Mouse (Mus musculus): ENCODE results near the gene Cryzl1. TPM values are rescaled to one million over a fixed set of nuclear protein-coding genes. Genes with fewer than 3 reads are reported as not detected.

Gene Cryzl1
- polyA plus RNA-seq, 1 experiment from 2014 or later: 70.3 TPM

DNA sequence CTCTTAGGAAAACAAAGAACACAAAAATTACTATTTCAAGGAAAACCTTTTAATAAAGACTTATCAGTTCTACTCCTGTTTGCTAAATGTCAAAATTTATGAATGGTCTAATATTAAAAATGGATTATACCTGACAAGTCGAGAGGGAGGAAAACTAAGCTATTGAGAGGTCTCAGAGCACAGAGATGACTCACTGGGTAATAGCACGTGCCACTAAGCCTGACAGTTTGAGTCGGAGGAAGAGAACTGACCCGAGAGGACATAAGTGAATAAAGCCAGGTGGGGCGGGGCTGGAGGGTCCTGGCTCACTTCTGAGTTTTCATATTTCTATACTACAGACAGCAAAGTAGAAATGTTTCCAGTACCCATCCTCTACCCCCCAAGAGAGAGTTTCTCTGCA is 42.4 kb downstream of the Cryzl1 start:
- no peak for ATAC-seq (ENCODE audit: insufficient number of reproducible peaks, insufficient read depth, low FRiP score, low TSS enrichment, low read depth)
- Histone ChIP-seq H3K27me3 (no peaks in the 10 kb centered on the region), H3K4me3 (replicated peaks) (no peak overlapping the region), H3K9ac (replicated peaks) (no peak overlapping the region), H3K4me1 (replicated peaks) (peaks cover 19% of the 10 kb centered on the region), H3K27ac (no peak overlapping the region), H3K9me3 (no peaks in the 10 kb centered on the region), H3K4me2 (no peak overlapping the region), H3K36me3 (peaks cover 49% of the 10 kb centered on the region)
- WGBS: 82% methylated on average over 5 of the region's 5 CpGs

DNA sequence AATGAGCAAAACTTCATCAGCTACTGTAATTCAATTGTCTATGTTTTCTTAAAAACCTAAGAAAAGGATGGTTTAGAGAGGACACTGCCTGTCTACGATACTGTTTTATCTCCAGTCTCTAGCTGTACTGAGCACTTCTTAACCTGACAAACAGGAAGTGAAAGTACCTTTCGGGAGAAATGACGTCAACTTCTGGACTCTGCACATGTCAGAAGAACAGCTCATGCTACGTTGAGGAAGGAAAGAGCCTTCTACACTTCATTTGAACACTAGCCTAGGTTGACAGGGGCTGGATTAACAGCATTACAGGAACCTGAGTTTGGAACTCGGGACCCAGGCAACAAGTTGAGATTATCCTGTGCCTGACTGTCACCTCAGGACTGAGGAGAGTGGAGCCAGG is 43.2 kb downstream of the Cryzl1 start:
- H3K9ac ChIP-seq (replicated peaks): no peak overlapping the region
- peaks cover 19% of the 10 kb centered on the region for H3K4me1 ChIP-seq (replicated peaks)
- H3K27ac ChIP-seq: no peak overlapping the region
- ATAC-seq (ENCODE audit: insufficient number of reproducible peaks, insufficient read depth, low FRiP score, low TSS enrichment, low read depth): no peak
- peaks cover 53% of the 10 kb centered on the region for H3K36me3 ChIP-seq
- no peak overlapping the region for H3K4me2 ChIP-seq
- H3K9me3 ChIP-seq: no peaks in the 10 kb centered on the region
- H3K4me3 ChIP-seq (replicated peaks): no peak overlapping the region
- H3K27me3 ChIP-seq: no peaks in the 10 kb centered on the region
- WGBS: 90% methylated on average over 5 of the region's 5 CpGs

DNA sequence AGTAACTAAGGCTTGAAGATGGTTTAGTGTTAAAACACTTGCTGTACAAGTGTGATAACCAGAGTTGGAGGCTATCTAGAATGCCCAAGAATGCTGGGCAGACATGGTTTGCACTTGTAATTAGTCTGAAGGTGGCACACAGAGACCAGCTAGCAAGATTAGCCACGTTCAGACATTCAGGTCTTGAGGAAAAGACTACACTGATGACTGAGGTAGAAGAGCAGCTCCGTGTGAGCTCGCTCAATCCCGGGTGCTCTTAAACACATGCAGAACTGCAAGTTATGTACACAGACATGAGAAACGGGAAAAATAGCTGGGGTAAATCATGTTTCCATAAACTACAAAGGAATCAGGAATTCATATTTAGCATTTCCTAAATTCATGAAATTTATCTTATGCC is 48.1 kb downstream of the Cryzl1 start:
- H3K9ac ChIP-seq (replicated peaks): no peak overlapping the region
- H3K4me1 ChIP-seq (replicated peaks): no peaks in the 10 kb centered on the region
- H3K27me3 ChIP-seq: no peaks in the 10 kb centered on the region
- no peak for ATAC-seq (ENCODE audit: insufficient number of reproducible peaks, insufficient read depth, low FRiP score, low TSS enrichment, low read depth)
- no peaks in the 10 kb centered on the region for H3K9me3 ChIP-seq
- 87% methylated on average over 5 of the region's 5 CpGs for WGBS
- H3K4me2 ChIP-seq: no peak overlapping the region
- H3K36me3 ChIP-seq: peaks cover 92% of the 10 kb centered on the region
- no peak overlapping the region for H3K4me3 ChIP-seq (replicated peaks)
- no peak overlapping the region for H3K27ac ChIP-seq

DNA sequence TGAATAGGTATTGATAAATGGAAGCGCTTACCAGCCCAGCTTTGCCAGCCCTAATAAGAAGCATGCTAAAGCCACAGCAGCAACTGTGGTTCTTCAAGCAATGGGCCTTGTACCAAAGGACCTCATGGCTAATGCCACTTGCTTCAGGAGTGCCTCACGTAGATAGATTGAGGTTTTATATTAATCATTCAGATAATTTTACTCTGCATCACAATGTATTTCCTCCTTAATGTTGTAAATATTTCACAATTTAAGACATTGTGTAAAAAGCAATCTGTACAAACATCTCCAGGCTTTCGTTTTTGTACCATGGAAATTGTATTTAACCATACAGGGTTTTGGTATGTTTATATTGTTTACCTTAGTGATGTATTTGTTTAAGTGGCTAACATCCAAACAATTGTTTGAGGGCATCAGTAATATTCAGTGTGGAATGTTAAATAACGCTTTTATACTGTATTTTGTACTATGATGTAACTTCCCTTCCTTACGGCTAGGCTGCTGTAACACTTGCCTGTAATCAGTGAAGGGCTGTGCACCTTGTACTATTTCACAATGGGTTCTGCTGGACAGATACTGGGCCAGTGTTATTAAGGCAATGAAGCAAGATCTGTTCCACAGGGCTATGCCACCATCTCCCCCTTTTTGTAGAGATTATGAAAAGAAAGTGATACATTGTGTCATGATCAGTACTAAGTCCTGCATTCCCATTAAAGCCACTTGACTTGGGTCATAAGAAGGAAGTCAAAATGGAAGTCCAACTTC is 50.4 kb downstream of the Cryzl1 start:
- Histone ChIP-seq H3K36me3 (peaks cover 90% of the 10 kb centered on the region), H3K4me1 (replicated peaks) (no peaks in the 10 kb centered on the region), H3K27ac (no peak overlapping the region), H3K9ac (replicated peaks) (no peak overlapping the region), H3K4me3 (replicated peaks) (no peak overlapping the region), H3K27me3 (no peaks in the 10 kb centered on the region), H3K4me2 (no peak overlapping the region), H3K9me3 (no peaks in the 10 kb centered on the region)
- ATAC-seq (ENCODE audit: insufficient number of reproducible peaks, insufficient read depth, low FRiP score, low TSS enrichment, low read depth): no peak
- 90% methylated on average over 5 of the region's 5 CpGs for WGBS

DNA sequence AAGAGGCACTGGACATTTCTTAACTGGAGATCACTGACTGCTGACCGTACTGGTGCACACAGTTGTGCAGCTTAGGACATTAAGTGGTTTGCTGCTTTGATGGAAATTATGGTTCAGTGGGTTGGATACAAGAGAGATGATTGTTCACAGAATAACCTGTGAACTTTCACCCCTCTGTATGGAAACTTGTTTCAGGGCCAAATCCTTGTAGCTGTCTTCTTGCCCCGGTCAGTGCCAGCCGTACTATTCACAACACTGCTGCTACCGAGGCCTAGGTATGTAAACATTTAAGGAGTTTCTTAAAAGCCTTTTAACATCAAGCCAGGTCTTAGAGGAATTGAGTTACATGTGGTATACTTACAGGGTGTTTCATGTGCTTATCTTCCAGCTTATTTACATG is 54.3 kb downstream of the Cryzl1 start:
- H3K4me1 ChIP-seq (replicated peaks): no peaks in the 10 kb centered on the region
- H3K4me2 ChIP-seq: no peak overlapping the region
- H3K36me3 ChIP-seq: peaks cover 93% of the 10 kb centered on the region
- H3K27ac ChIP-seq: no peak overlapping the region
- ATAC-seq (ENCODE audit: insufficient number of reproducible peaks, insufficient read depth, low FRiP score, low TSS enrichment, low read depth): no peak
- WGBS: 90% methylated on average over 4 of the region's 4 CpGs
- no peaks in the 10 kb centered on the region for H3K9me3 ChIP-seq
- H3K4me3 ChIP-seq (replicated peaks): no peak overlapping the region
- no peak overlapping the region for H3K9ac ChIP-seq (replicated peaks)
- no peaks in the 10 kb centered on the region for H3K27me3 ChIP-seq

DNA sequence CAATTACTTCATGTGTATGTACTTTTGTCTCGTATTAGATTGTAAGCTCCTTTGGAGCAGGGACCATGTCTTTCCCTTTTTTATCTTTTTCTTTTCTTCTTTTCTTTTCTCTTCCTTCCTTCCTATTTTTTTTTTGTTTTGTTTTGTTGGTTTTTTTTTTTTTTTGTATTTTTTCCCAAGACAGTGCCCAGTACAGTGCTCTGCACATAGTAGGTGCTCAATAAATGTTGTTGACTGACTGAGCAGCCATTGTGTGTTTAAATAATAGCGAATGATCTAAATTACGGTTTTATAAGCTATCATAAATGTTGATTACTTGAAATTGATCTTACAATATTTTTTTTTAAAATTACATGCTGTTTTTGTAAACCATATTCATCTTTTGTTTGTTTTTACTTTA is 65.0 kb downstream of the Cryzl1 start:
- no peak for ATAC-seq (ENCODE audit: insufficient number of reproducible peaks, insufficient read depth, low FRiP score, low TSS enrichment, low read depth)
- no peaks in the 10 kb centered on the region for H3K4me1 ChIP-seq (replicated peaks)
- WGBS: 95% methylated on average over 3 of the region's 3 CpGs
- peaks cover 92% of the 10 kb centered on the region for H3K36me3 ChIP-seq
- no peak overlapping the region for H3K9ac ChIP-seq (replicated peaks)
- H3K4me2 ChIP-seq: no peak overlapping the region
- 0 out of 2 replicates have a peak, but pooled peaks cover 3% of the 10 kb centered on the region for H3K9me3 ChIP-seq
- no peaks in the 10 kb centered on the region for H3K27me3 ChIP-seq
- H3K27ac ChIP-seq: no peak overlapping the region
- no peak overlapping the region for H3K4me3 ChIP-seq (replicated peaks)

DNA sequence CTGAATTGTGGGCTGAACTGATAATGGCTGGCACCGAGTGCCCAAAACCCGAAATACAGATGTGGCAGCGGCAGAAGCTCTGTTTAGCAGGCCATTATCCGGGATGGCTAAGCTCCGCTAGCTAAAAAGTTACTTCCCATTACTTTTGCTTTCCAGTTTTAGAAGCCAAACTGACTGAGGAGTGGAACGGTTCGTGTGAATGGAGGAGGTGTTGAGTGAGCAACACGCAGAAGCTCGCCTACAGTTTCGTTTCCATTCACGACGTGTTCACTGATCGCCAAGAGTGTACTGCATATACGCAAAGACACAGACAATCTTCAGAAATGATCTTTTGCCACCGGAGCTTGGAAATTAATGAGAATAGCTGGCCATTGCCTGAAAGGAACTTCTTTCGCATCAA is 66.4 kb downstream of the Cryzl1 start:
- Histone ChIP-seq H3K4me2 (no peak overlapping the region), H3K9ac (replicated peaks) (no peak overlapping the region), H3K27ac (no peak overlapping the region), H3K4me1 (replicated peaks) (no peaks in the 10 kb centered on the region), H3K27me3 (no peaks in the 10 kb centered on the region), H3K36me3 (peaks cover 96% of the 10 kb centered on the region), H3K4me3 (replicated peaks) (no peak overlapping the region), H3K9me3 (0 out of 2 replicates have a peak, but pooled peaks cover 3% of the 10 kb centered on the region)
- 97% methylated on average over 16 of the region's 16 CpGs for WGBS
- no peak for ATAC-seq (ENCODE audit: insufficient number of reproducible peaks, insufficient read depth, low FRiP score, low TSS enrichment, low read depth)

DNA sequence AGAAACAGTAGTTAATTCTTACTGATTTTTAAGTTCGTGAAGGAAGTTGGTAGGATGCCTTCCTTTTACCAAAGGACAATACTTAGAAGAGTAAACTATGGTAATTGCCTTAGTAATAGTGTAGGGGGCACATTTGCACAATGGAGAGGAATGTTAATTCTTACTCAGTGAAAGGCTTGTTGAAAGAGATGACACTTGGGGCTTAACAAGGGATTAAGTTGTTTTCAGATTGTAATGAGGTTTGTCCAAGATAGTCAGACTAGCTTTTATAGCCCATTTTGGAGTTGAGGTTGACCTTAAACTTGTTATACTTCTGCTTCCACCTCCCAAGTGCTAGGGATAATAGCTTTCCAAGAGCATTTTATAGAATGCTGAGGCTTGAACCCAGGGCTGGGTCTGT is 67.4 kb downstream of the Cryzl1 start:
- Histone ChIP-seq H3K4me3 (replicated peaks) (no peak overlapping the region), H3K36me3 (peaks cover 96% of the 10 kb centered on the region), H3K9me3 (0 out of 2 replicates have a peak, but pooled peaks cover 3% of the 10 kb centered on the region), H3K9ac (replicated peaks) (no peak overlapping the region), H3K27ac (no peak overlapping the region), H3K4me1 (replicated peaks) (no peaks in the 10 kb centered on the region), H3K4me2 (no peak overlapping the region), H3K27me3 (no peaks in the 10 kb centered on the region)
- 79% methylated on average over 1 of the region's 1 CpGs for WGBS
- no peak for ATAC-seq (ENCODE audit: insufficient number of reproducible peaks, insufficient read depth, low FRiP score, low TSS enrichment, low read depth)

DNA sequence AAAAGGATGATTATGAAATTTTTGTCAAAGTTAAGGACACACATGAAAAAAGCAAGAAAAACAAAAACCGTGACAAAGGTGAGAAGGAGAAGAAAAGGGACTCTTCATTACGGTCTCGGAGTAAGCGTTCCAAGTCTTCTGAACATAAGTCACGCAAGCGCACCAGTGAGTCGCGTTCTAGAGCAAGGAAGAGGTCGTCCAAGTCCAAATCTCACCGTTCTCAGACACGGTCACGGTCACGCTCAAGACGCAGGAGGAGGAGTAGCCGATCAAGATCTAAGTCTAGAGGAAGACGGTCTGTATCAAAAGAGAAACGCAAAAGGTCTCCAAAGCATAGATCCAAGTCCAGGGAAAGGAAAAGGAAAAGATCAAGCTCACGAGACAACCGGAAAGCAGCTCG is 69.0 kb downstream of the Cryzl1 start:
- Histone ChIP-seq H3K4me1 (replicated peaks) (no peaks in the 10 kb centered on the region), H3K27ac (no peak overlapping the region), H3K4me2 (no peak overlapping the region), H3K4me3 (replicated peaks) (no peak overlapping the region), H3K9me3 (0 out of 2 replicates have a peak, but pooled peaks cover 3% of the 10 kb centered on the region), H3K9ac (replicated peaks) (no peak overlapping the region), H3K27me3 (no peaks in the 10 kb centered on the region), H3K36me3 (peaks cover 96% of the 10 kb centered on the region)
- no peak for ATAC-seq (ENCODE audit: insufficient number of reproducible peaks, insufficient read depth, low FRiP score, low TSS enrichment, low read depth)
- 96% methylated on average over 20 of the region's 20 CpGs for WGBS

DNA sequence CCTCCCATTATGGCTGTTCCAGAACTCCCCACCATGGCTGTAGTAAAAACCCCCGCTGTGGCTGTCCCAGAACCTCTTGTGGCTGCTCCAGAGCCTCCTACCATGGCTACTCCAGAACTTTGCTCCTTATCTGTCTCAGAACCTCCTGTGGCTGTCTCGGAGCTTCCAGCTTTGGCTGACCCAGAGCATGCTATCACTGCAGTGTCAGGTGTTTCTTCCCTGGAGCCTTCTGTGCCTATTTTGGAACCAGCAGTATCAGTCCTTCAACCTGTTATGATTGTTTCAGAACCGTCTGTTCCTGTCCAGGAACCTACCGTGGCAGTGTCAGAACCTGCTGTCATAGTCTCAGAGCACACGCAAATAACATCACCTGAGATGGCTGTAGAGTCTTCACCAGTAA is 70.3 kb downstream of the Cryzl1 start:
- Histone ChIP-seq H3K4me2 (no peak overlapping the region), H3K36me3 (peaks cover 96% of the 10 kb centered on the region), H3K27ac (no peak overlapping the region), H3K4me1 (replicated peaks) (no peaks in the 10 kb centered on the region), H3K27me3 (no peaks in the 10 kb centered on the region), H3K4me3 (replicated peaks) (no peak overlapping the region), H3K9me3 (0 out of 2 replicates have a peak, but pooled peaks cover 3% of the 10 kb centered on the region), H3K9ac (replicated peaks) (no peak overlapping the region)
- 97% methylated on average over 5 of the region's 5 CpGs for WGBS
- no peak for ATAC-seq (ENCODE audit: insufficient number of reproducible peaks, insufficient read depth, low FRiP score, low TSS enrichment, low read depth)

DNA sequence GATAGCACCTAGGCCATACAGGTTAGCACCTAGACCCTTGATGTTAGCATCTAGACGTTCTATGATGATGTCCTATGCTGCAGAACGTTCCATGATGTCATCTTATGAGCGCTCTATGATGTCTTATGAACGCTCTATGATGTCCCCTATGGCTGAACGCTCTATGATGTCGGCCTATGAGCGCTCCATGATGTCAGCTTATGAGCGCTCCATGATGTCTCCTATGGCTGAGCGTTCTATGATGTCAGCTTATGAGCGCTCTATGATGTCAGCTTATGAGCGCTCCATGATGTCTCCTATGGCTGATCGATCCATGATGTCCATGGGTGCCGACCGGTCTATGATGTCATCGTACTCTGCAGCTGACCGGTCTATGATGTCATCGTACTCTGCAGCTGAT is 71.5 kb downstream of the Cryzl1 start:
- 0 out of 2 replicates have a peak, but pooled peaks cover 3% of the 10 kb centered on the region for H3K9me3 ChIP-seq
- no peak overlapping the region for H3K4me3 ChIP-seq (replicated peaks)
- H3K27ac ChIP-seq: no peak overlapping the region
- H3K4me1 ChIP-seq (replicated peaks): no peaks in the 10 kb centered on the region
- H3K27me3 ChIP-seq: no peaks in the 10 kb centered on the region
- H3K4me2 ChIP-seq: no peak overlapping the region
- peaks cover 92% of the 10 kb centered on the region for H3K36me3 ChIP-seq
- 98% methylated on average over 17 of the region's 17 CpGs for WGBS
- H3K9ac ChIP-seq (replicated peaks): no peak overlapping the region
- ATAC-seq (ENCODE audit: insufficient number of reproducible peaks, insufficient read depth, low FRiP score, low TSS enrichment, low read depth): no peak

DNA sequence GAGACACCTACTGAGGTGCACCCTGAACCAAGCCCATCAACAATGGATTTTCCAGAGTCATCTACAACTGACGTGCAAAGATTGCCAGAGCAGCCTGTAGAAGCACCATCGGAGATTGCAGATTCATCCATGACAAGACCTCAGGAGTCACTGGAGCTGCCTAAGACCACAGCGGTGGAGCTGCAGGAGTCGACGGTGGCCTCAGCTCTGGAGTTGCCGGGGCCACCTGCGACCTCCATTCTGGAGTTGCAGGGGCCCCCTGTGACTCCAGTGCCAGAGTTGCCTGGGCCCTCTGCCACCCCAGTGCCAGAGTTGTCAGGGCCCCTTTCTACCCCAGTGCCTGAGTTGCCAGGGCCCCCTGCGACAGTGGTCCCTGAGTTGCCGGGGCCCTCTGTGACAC is 73.5 kb downstream of the Cryzl1 start:
- no peak for ATAC-seq (ENCODE audit: insufficient number of reproducible peaks, insufficient read depth, low FRiP score, low TSS enrichment, low read depth)
- H3K4me2 ChIP-seq: no peak overlapping the region
- no peak overlapping the region for H3K4me3 ChIP-seq (replicated peaks)
- peaks cover 88% of the 10 kb centered on the region for H3K36me3 ChIP-seq
- WGBS: 95% methylated on average over 9 of the region's 9 CpGs
- no peaks in the 10 kb centered on the region for H3K4me1 ChIP-seq (replicated peaks)
- H3K27me3 ChIP-seq: no peaks in the 10 kb centered on the region
- H3K9me3 ChIP-seq: 0 out of 2 replicates have a peak, but pooled peaks cover 3% of the 10 kb centered on the region
- no peak overlapping the region for H3K9ac ChIP-seq (replicated peaks)
- H3K27ac ChIP-seq: no peak overlapping the region

Data from limb, embryonic 12.5 days (tissue).